Mouse (Mus musculus) heart, embryonic 13.5 days (tissue): ENCODE data around the gene Psmc3ip. TPM values are rescaled to one million over a fixed set of nuclear protein-coding genes. Genes with fewer than 3 reads are reported as not detected.

Experiments
- ATAC-seq: fragments of 200-750 bp; cut with Nextera tagmentation; 2 replicates; pipeline ENCODE4 v1.8.0; 2017; ENCODE audit warnings: moderate TSS enrichment; ENCODE audit not compliant: insufficient number of reproducible peaks, low FRiP score, low TSS enrichment; ENCODE audit errors: extremely low read depth
- H3K27ac ChIP-seq: fragments of 300-500 bp; sonication (generic); replicated peaks from 2 replicates; pipeline ENCODE4 v1.5.1; 2015; ENCODE audit warnings: moderate library complexity, mild to moderate bottlenecking, inconsistent platforms
- H3K27me3 ChIP-seq: fragments of 300-500 bp; sonication (generic); replicated peaks from 2 replicates; pipeline ENCODE4 v1.6.1; 2015; ENCODE audit warnings: mild to moderate bottlenecking, inconsistent platforms
- H3K36me3 ChIP-seq: fragments of 300-500 bp; sonication (generic); 2 replicates; pipeline ENCODE4 v1.6.1; 2015; ENCODE audit warnings: mild to moderate bottlenecking, inconsistent platforms
- H3K4me1 ChIP-seq: fragments of 300-500 bp; sonication (generic); 2 replicates; pipeline ENCODE4 v1.6.1; 2015; ENCODE audit warnings: inconsistent platforms
- H3K4me2 ChIP-seq: fragments of 300-500 bp; sonication (generic); 2 replicates; pipeline ENCODE4 v1.6.1; 2015; ENCODE audit warnings: inconsistent platforms, mild to moderate bottlenecking, moderate library complexity
- H3K4me3 ChIP-seq: fragments of 300-500 bp; sonication (generic); 2 replicates; pipeline ENCODE4 v1.5.1; 2015; ENCODE audit warnings: moderate library complexity, mild to moderate bottlenecking, inconsistent platforms
- H3K9ac ChIP-seq: fragments of 300-500 bp; sonication (generic); 2 replicates; pipeline ENCODE4 v1.6.1; 2015; ENCODE audit warnings: inconsistent platforms, mild to moderate bottlenecking, moderate library complexity
- H3K9me3 ChIP-seq: fragments of 300-500 bp; sonication (generic); 2 replicates; pipeline ENCODE4 v1.6.1; 2016; ENCODE audit warnings: inconsistent platforms
- WGBS: fragments of 180-500 bp; shearing (Covaris S2); methylation state at CpG from one replicate; pipeline ENCODE4 v1.1.7; 2015; ENCODE audit warnings: mixed read lengths; 5-methylcytosine and 5-hydroxymethylcytosine counted together
- polyA plus RNA-seq: library from polyadenylated mRNA; unstranded; fragments of >200 nt; fragmentation: Nextera tagmentation; extraction: Ambion mirVana; gene quantifications from 2 replicates; pipeline ENCODE4 v1.2.1, GENCODE M21; 2015

The Psmc3ip gene
- polyA plus RNA-seq, 1 experiment from 2014 or later, result 21.4 TPM

- H3K36me3 ChIP-seq, result peaks cover 24% of the 10 kb centered on the region
- ATAC-seq, result no peak
- 70% methylated on average over 2 of the region's 2 CpGs for WGBS
- no peak overlapping the region for H3K4me3 ChIP-seq
- H3K27me3 ChIP-seq, result no peaks in the 10 kb centered on the region
- no peak overlapping the region for H3K4me2 ChIP-seq
- peaks cover 45% of the 10 kb centered on the region for H3K4me1 ChIP-seq
- peaks cover 3% of the 10 kb centered on the region; the same call in 1 of the 2 replicates for H3K9me3 ChIP-seq
- H3K9ac ChIP-seq, result peak overlapping the region; percentile 65
- H3K27ac ChIP-seq, result 0 out of 2 replicates have a peak overlapping the region, but pooled peaks have one; percentile 1
These were observed 20.3 kb upstream of the Psmc3ip start for GRCm38 (mm10) chr11:101115564-101115963.

- peaks cover 3% of the 10 kb centered on the region; the same call in 1 of the 2 replicates for H3K9me3 ChIP-seq
- no peak for ATAC-seq
- H3K9ac ChIP-seq, result no peak overlapping the region
- 92% methylated on average over 3 of the region's 3 CpGs for WGBS
- H3K27ac ChIP-seq, result no peak overlapping the region
- H3K36me3 ChIP-seq, result peaks cover 27% of the 10 kb centered on the region
- H3K4me3 ChIP-seq, result no peak overlapping the region
- no peaks in the 10 kb centered on the region for H3K27me3 ChIP-seq
- H3K4me2 ChIP-seq, result no peak overlapping the region
- peaks cover 26% of the 10 kb centered on the region for H3K4me1 ChIP-seq
These were observed 16.9 kb upstream of the Psmc3ip start for GRCm38 (mm10) chr11:101112186-101112585.

- Histone ChIP-seq H3K4me2 (no peak overlapping the region), H3K27ac (no peak overlapping the region), H3K9ac (no peak overlapping the region), H3K36me3 (peaks cover 20% of the 10 kb centered on the region), H3K4me1 (peaks cover 22% of the 10 kb centered on the region), H3K9me3 (peaks cover 3% of the 10 kb centered on the region; the same call in 1 of the 2 replicates), H3K27me3 (no peaks in the 10 kb centered on the region), H3K4me3 (no peak overlapping the region)
- WGBS, result 87% methylated on average over 4 of the region's 4 CpGs
- no peak for ATAC-seq
These were observed 15.9 kb upstream of the Psmc3ip start for GRCm38 (mm10) chr11:101111178-101111577.

GRCm38 (mm10) chr11:101110708-101111107 lies 15.5 kb upstream of the Psmc3ip start:
- Histone ChIP-seq H3K27me3 (no peaks in the 10 kb centered on the region), H3K9me3 (peaks cover 3% of the 10 kb centered on the region; the same call in 1 of the 2 replicates), H3K9ac (no peak overlapping the region), H3K4me3 (no peak overlapping the region), H3K4me2 (no peak overlapping the region), H3K4me1 (peaks cover 17% of the 10 kb centered on the region), H3K36me3 (peaks cover 23% of the 10 kb centered on the region), H3K27ac (no peak overlapping the region)
- WGBS, result 56% methylated on average over 5 of the region's 5 CpGs
- no peak for ATAC-seq

GRCm38 (mm10) chr11:101109351-101109750 lies 14.1 kb upstream of the Psmc3ip start:
- peaks cover 9% of the 10 kb centered on the region for H3K4me1 ChIP-seq
- H3K27me3 ChIP-seq, result no peaks in the 10 kb centered on the region
- H3K36me3 ChIP-seq, result peaks cover 37% of the 10 kb centered on the region
- peaks cover 3% of the 10 kb centered on the region; the same call in 1 of the 2 replicates for H3K9me3 ChIP-seq
- H3K9ac ChIP-seq, result no peak overlapping the region
- H3K4me2 ChIP-seq, result no peak overlapping the region
- ATAC-seq, result no peak
- 89% methylated on average over 4 of the region's 4 CpGs for WGBS
- H3K4me3 ChIP-seq, result no peak overlapping the region
- no peak overlapping the region for H3K27ac ChIP-seq

- WGBS, result 91% methylated on average over 5 of the region's 5 CpGs
- H3K36me3 ChIP-seq, result peaks cover 81% of the 10 kb centered on the region
- H3K27ac ChIP-seq, result no peak overlapping the region
These were observed 7.8 kb upstream of the Psmc3ip start for GRCm38 (mm10) chr11:101103011-101103410.

GRCm38 (mm10) chr11:101098231-101098630 lies 3.0 kb upstream of the Psmc3ip start:
- no peak overlapping the region for H3K4me3 ChIP-seq
- no peak for ATAC-seq
- no peak overlapping the region for H3K4me2 ChIP-seq
- H3K27me3 ChIP-seq, result no peaks in the 10 kb centered on the region
- peaks cover 16% of the 10 kb centered on the region for H3K4me1 ChIP-seq
- 89% methylated on average over 8 of the region's 8 CpGs for WGBS
- H3K36me3 ChIP-seq, result peaks cover 73% of the 10 kb centered on the region
- H3K27ac ChIP-seq, result no peak overlapping the region
- no peaks in the 10 kb centered on the region for H3K9me3 ChIP-seq
- H3K9ac ChIP-seq, result no peak overlapping the region

More at GRCm38 (mm10) chr11:101103011-101103410, 7.8 kb upstream of the Psmc3ip start:
- no peaks in the 10 kb centered on the region for H3K27me3 ChIP-seq
- no peak for ATAC-seq
- H3K9me3 ChIP-seq, result no peaks in the 10 kb centered on the region
- H3K4me1 ChIP-seq, result no peaks in the 10 kb centered on the region
- no peak overlapping the region for H3K4me2 ChIP-seq
- H3K4me3 ChIP-seq, result no peak overlapping the region
- no peak overlapping the region for H3K9ac ChIP-seq

- ATAC-seq, result no peak
- peak overlapping the region; percentile 98 for H3K27ac ChIP-seq
- H3K4me2 ChIP-seq, result peak overlapping the region; percentile 97
- H3K9ac ChIP-seq, result peak overlapping the region; percentile 92
- H3K36me3 ChIP-seq, result peaks cover 75% of the 10 kb centered on the region
- H3K9me3 ChIP-seq, result no peaks in the 10 kb centered on the region
- 1% methylated on average over 18 of the region's 18 CpGs for WGBS
- peak overlapping the region; percentile 84 for H3K4me3 ChIP-seq
- H3K4me1 ChIP-seq, result peaks cover 16% of the 10 kb centered on the region
- H3K27me3 ChIP-seq, result no peaks in the 10 kb centered on the region
These were observed 314 bp downstream of the Psmc3ip start for GRCm38 (mm10) chr11:101094930-101095313.

GRCm38 (mm10) chr11:101089931-101090330 lies 5.3 kb downstream of the Psmc3ip start:
- H3K27ac ChIP-seq, result no peak overlapping the region
- ATAC-seq, result no peak
- H3K36me3 ChIP-seq, result peaks cover 69% of the 10 kb centered on the region
- WGBS, result 86% methylated on average over 1 of the region's 1 CpGs
- H3K27me3 ChIP-seq, result no peaks in the 10 kb centered on the region
- H3K4me2 ChIP-seq, result no peak overlapping the region
- no peak overlapping the region for H3K4me3 ChIP-seq
- no peaks in the 10 kb centered on the region for H3K9me3 ChIP-seq
- H3K4me1 ChIP-seq, result peaks cover 36% of the 10 kb centered on the region
- H3K9ac ChIP-seq, result no peak overlapping the region

GRCm38 (mm10) chr11:101087682-101088055 lies 7.6 kb downstream of the Psmc3ip start:
- Histone ChIP-seq H3K36me3 (peaks cover 60% of the 10 kb centered on the region), H3K9ac (peak overlapping the region; percentile 97), H3K4me1 (peaks cover 39% of the 10 kb centered on the region), H3K9me3 (no peaks in the 10 kb centered on the region), H3K27me3 (no peaks in the 10 kb centered on the region), H3K4me3 (peak overlapping the region; percentile 79), H3K27ac (peak overlapping the region; percentile 87), H3K4me2 (peak overlapping the region; percentile 93)
- ATAC-seq, result no peak
- WGBS, result 6% methylated on average over 8 of the region's 8 CpGs

- H3K9ac ChIP-seq, result peak within 1 kb of the TSS; percentile 97
- H3K36me3 ChIP-seq, result peaks cover 54% of the 10 kb centered on the region
- 2% methylated on average over 51 of the region's 52 CpGs for WGBS
- H3K27me3 ChIP-seq, result no peaks in the 10 kb centered on the region
- H3K4me1 ChIP-seq, result peaks cover 39% of the 10 kb centered on the region
- peak within 1 kb of the TSS; percentile 79 for H3K4me3 ChIP-seq
- peak within 1 kb of the TSS; percentile 87 for H3K27ac ChIP-seq
- peak within 1 kb of the TSS; percentile 93 for H3K4me2 ChIP-seq
- peak; percentile 62 for ATAC-seq
- H3K9me3 ChIP-seq, result no peaks in the 10 kb centered on the region
These were observed 8.2 kb downstream of the Psmc3ip start, which contains the start of gene Mlx for GRCm38 (mm10) chr11:101086756-101087681. Gene Mlx (plus strand): TSS chr11:101087277.
